In genomic region chr12:76265001-76265400, GRCm38 (mm10) we compare ENCODE assay signal across 18 mouse cellular contexts. TPM values are rescaled to one million over a fixed set of nuclear protein-coding genes. Genes with fewer than 3 reads are reported as not detected.
DNase-seq lines count a peak whose midpoint lies in the region; ATAC-seq and TF ChIP-seq lines count a peak whose summit lies in the region.
"Had no signal": no experiment of that assay in that cellular context is flagged by ENCODE, and none has a peak within 500 bp of the region (broad histone marks: within the 10 kb centered on the region; RNA-seq: fewer than 3 reads in every experiment).

No protein-coding gene starts in this region.

- no peaks in the 10 kb centered on the region for H3K9me3 ChIP-seq in G1E (replicated peaks)
- no peaks in the 10 kb centered on the region for H3K9me3 ChIP-seq in hindbrain, postnatal 0 days (ENCODE audit: low read length)
- H3K9me3 ChIP-seq: stomach, embryonic 15.5 days had no signal

- no peak for ATAC-seq in G1E (ENCODE audit: extremely low read depth, insufficient number of reproducible peaks, low FRiP score, poor library complexity, severe bottlenecking)
- ATAC-seq in hindbrain, postnatal 0 days, result no peak
- ATAC-seq in inflammation-experienced regulatory T-cells, adult 6 months, result no peak

- no peak overlapping the region for H3K9ac ChIP-seq in hindbrain, postnatal 0 days (replicated peaks; ENCODE audit: low read length)
- H3K9ac ChIP-seq: liver, embryonic 14.5 days; stomach, embryonic 15.5 days had no signal

- no peak overlapping the region for H3K4me3 ChIP-seq in G1E (ENCODE audit: low read depth, low read length)
- H3K4me3 ChIP-seq in hindbrain, postnatal 0 days (ENCODE audit: low read length), result no peak overlapping the region
- H3K4me3 ChIP-seq: stomach, embryonic 15.5 days had no signal

- 70% methylated on average over 6 of the region's 6 CpGs for WGBS in hindbrain, postnatal 0 days

- no peak for TF ChIP-seq CTCF in G1E (IDR thresholded peaks at IDR 0.05; ENCODE audit: low read depth, low read length)
- no peak for TF ChIP-seq CTCF in hindbrain, postnatal 0 days (IDR thresholded peaks at IDR 0.05; ENCODE audit: low read depth)

- intact Hi-C loops in heart, postnatal 36 days (cut with DNase I), result no loop called here

- H3K27me3 ChIP-seq in G1E (ENCODE audit: insufficient read depth, low read length), result no peaks in the 10 kb centered on the region
- H3K27me3 ChIP-seq in hindbrain, postnatal 0 days (ENCODE audit: insufficient read depth, low read length), result no peaks in the 10 kb centered on the region
- H3K27me3 ChIP-seq: stomach, embryonic 15.5 days had no signal

- peaks cover 55% of the 10 kb centered on the region for H3K4me1 ChIP-seq in G1E (ENCODE audit: insufficient read depth, low read depth, low read length)
- no peaks in the 10 kb centered on the region for H3K4me1 ChIP-seq in hindbrain, postnatal 0 days (ENCODE audit: insufficient read depth, low read length)
- H3K4me1 ChIP-seq: stomach, embryonic 15.5 days had no signal

- peaks cover 92% of the 10 kb centered on the region for H3K36me3 ChIP-seq in G1E (replicated peaks)
- no peaks in the 10 kb centered on the region for H3K36me3 ChIP-seq in hindbrain, postnatal 0 days (ENCODE audit: insufficient read depth, low read length)
- H3K36me3 ChIP-seq: stomach, embryonic 15.5 days had no signal

- peak; percentile 83 for DNase-seq in heart, adult 11 months
- DNase-seq in heart, postnatal 36 days, result no peak
- peak; percentile 10 for DNase-seq in lung, postnatal 36 days
- DNase-seq in lung, postnatal 4 days, result no peak
- DNase-seq in G1E (ENCODE audit: low spot score), result peak; percentile 46
- DNase-seq in hindbrain, postnatal 0 days (ENCODE audit: low spot score), result no peak
- no peak for DNase-seq in spleen, postnatal 10 days (ENCODE audit: low spot score in 2 of 2)
- DNase-seq: kidney, adult 9 months had no signal

- no peak overlapping the region for H3K4me2 ChIP-seq in hindbrain, postnatal 0 days (ENCODE audit: low read depth, low read length)
- H3K4me2 ChIP-seq: stomach, embryonic 15.5 days had no signal

- H3K27ac ChIP-seq in hindbrain, postnatal 0 days, result peak overlapping the region; percentile 80
- H3K27ac ChIP-seq: liver, embryonic 14.5 days; stomach, embryonic 15.5 days had no signal

RNA-seq across cellular contexts. Expression of gene Mthfd1, which starts 9.9 kb away (rescaled TPM):
- total RNA-seq in heart, postnatal 36 days (2021), result 10 to 100 TPM; 28.4 to 28.9 TPM
- 164 and 185 TPM in 2 replicates for total RNA-seq in G1E (2014; fragmentation: Nextera tagmentation)
- total RNA-seq in G1E (2017), result 253 TPM in 2 replicates
- polyA plus RNA-seq in G1E (2012), result 199 and 228 TPM in 2 replicates
- total RNA-seq in hindbrain, postnatal 0 days (2014; rRNA removed), result 30.9 and 31.3 TPM in 2 replicates
- polyA plus RNA-seq in hindbrain, postnatal 0 days (2015; fragmentation: Nextera tagmentation; extraction: Ambion mirVana), result 33.1 and 37.1 TPM in 2 replicates
- polyA plus RNA-seq in inflammation-experienced regulatory T-cells, adult 6 months (2017; shearing (Covaris generic)), result 10 to 100 TPM; 25.9 to 29.2 (median 29.0) TPM

RNA-seq across cellular contexts. Expression of gene Tex21, which starts 18.5 kb away (rescaled TPM):
- not detected for total RNA-seq in heart, postnatal 36 days (2021)
- total RNA-seq in G1E (2014; fragmentation: Nextera tagmentation) (5.7 and 6.8 TPM in 2 replicates), G1E (2017) (0.66 and 0.81 TPM in 2 replicates)
- 0.19 and 0.26 TPM in 2 replicates for polyA plus RNA-seq in G1E (2012)
- not detected in 2 replicates for total RNA-seq in hindbrain, postnatal 0 days (2014; rRNA removed)
- polyA plus RNA-seq in hindbrain, postnatal 0 days (2015; fragmentation: Nextera tagmentation; extraction: Ambion mirVana), result not detected in 2 replicates
- not detected for polyA plus RNA-seq in inflammation-experienced regulatory T-cells, adult 6 months (2017; shearing (Covaris generic))
- total RNA-seq: adrenal gland, adult 18-20 months; gastrocnemius, postnatal 10 days; left cerebral cortex, postnatal 4 days; midbrain, postnatal 0 days had no signal
- polyA plus RNA-seq: embryonic facial prominence, embryonic 11.5 days; intestine, embryonic 14.5 days; midbrain, postnatal 0 days; neural tube, embryonic 11.5 days; stomach, embryonic 15.5 days had no signal

RNA-seq across cellular contexts. Expression of gene Akap5, which starts 59.7 kb away (rescaled TPM):
- 1 to 10 TPM; 1.7 to 2.2 TPM for total RNA-seq in heart, postnatal 36 days (2021)
- 1.1 and 1.4 TPM in 2 replicates for total RNA-seq in G1E (2014; fragmentation: Nextera tagmentation)
- total RNA-seq in G1E (2017), result 1.2 and 1.3 TPM in 2 replicates
- 0.08 and 0.20 TPM in 2 replicates for polyA plus RNA-seq in G1E (2012)
- 13.1 and 15.0 TPM in 2 replicates for total RNA-seq in hindbrain, postnatal 0 days (2014; rRNA removed)
- 11.8 and 12.5 TPM in 2 replicates for polyA plus RNA-seq in hindbrain, postnatal 0 days (2015; fragmentation: Nextera tagmentation; extraction: Ambion mirVana)
- 1 to 10 TPM; 1.6 to 4.6 (median 3.1) TPM for polyA plus RNA-seq in inflammation-experienced regulatory T-cells, adult 6 months (2017; shearing (Covaris generic))

Comparison
In these comparisons a context has a peak if more than half of its experiments do, and no peak if none do; other contexts are left out.
1. DNase-seq: peak in heart, adult 11 months (single experiment), lung, postnatal 36 days (single experiment) and G1E (single experiment); none in heart, postnatal 36 days (0 of 2), lung, postnatal 4 days (0 of 2), hindbrain, postnatal 0 days (single experiment) and spleen, postnatal 10 days (0 of 2).